28 mouse cellular contexts compared by ENCODE assay signal in genomic region chr11:49625863-49626262, GRCm38 (mm10). TPM values are rescaled to one million over a fixed set of nuclear protein-coding genes. Genes with fewer than 3 reads are reported as not detected.
DNase-seq lines count a peak whose midpoint lies in the region; ATAC-seq and TF ChIP-seq lines count a peak whose summit lies in the region.
"Had no signal": no experiment of that assay in that cellular context is flagged by ENCODE, and none has a peak within 500 bp of the region (broad histone marks: within the 10 kb centered on the region; RNA-seq: fewer than 3 reads in every experiment).

No protein-coding gene starts in this region.

- no peak overlapping the region for H3K4me2 ChIP-seq in forebrain, postnatal 0 days (ENCODE audit: low read depth)
- no peak overlapping the region for H3K4me2 ChIP-seq in forebrain, embryonic 16.5 days (ENCODE audit: low read length)
- H3K4me2 ChIP-seq: embryonic facial prominence, embryonic 13.5 days; heart, embryonic 11.5 days; hindbrain, embryonic 12.5 days; liver, embryonic 13.5 days had no signal

- no peak for ATAC-seq in forebrain, postnatal 0 days
- ATAC-seq in forebrain, embryonic 16.5 days = no peak
- ATAC-seq: activated CD4-positive, CD25-positive, alpha-beta regulatory T cell, adult 4 months; CD4-positive, CD25-positive, alpha-beta regulatory T cell, adult 4 months; forebrain, embryonic 14.5 days had no signal

- H3K36me3 ChIP-seq in forebrain, postnatal 0 days (ENCODE audit: insufficient read depth) = no peaks in the 10 kb centered on the region
- H3K36me3 ChIP-seq in forebrain, embryonic 16.5 days (ENCODE audit: control insufficient read depth, insufficient read depth) = no peaks in the 10 kb centered on the region
- H3K36me3 ChIP-seq: embryonic facial prominence, embryonic 13.5 days; hindbrain, embryonic 12.5 days; liver, embryonic 13.5 days had no signal

- H3K4me3 ChIP-seq in forebrain, postnatal 0 days (ENCODE audit: low read depth, low read length) = no peak overlapping the region
- H3K4me3 ChIP-seq in forebrain, embryonic 16.5 days (replicated peaks; ENCODE audit: low read length) = no peak overlapping the region
- H3K4me3 ChIP-seq in left cerebral cortex, adult 2 months = no peak overlapping the region
- H3K4me3 ChIP-seq: embryonic facial prominence, embryonic 13.5 days; hindbrain, embryonic 12.5 days; liver, embryonic 13.5 days; megakaryocyte, embryonic 14.5 days had no signal

- H3K9ac ChIP-seq in forebrain, postnatal 0 days = no peak overlapping the region
- H3K9ac ChIP-seq in forebrain, embryonic 16.5 days (replicated peaks; ENCODE audit: low read depth, low read length) = no peak overlapping the region
- H3K9ac ChIP-seq: embryonic facial prominence, embryonic 13.5 days; hindbrain, embryonic 12.5 days; liver, embryonic 13.5 days had no signal

- no peaks in the 10 kb centered on the region for H3K4me1 ChIP-seq in forebrain, postnatal 0 days (ENCODE audit: insufficient read depth)
- H3K4me1 ChIP-seq in forebrain, embryonic 16.5 days (replicated peaks; ENCODE audit: control insufficient read depth, insufficient read depth, low read length) = no peaks in the 10 kb centered on the region
- H3K4me1 ChIP-seq: embryonic facial prominence, embryonic 13.5 days; hindbrain, embryonic 12.5 days had no signal

- no peak overlapping the region for H3K27ac ChIP-seq in forebrain, postnatal 0 days (ENCODE audit: low read depth, low read length)
- no peak overlapping the region for H3K27ac ChIP-seq in forebrain, embryonic 16.5 days (ENCODE audit: low read length)
- no peak overlapping the region for H3K27ac ChIP-seq in left cerebral cortex, adult 2 months
- H3K27ac ChIP-seq: embryonic facial prominence, embryonic 13.5 days; hindbrain, embryonic 12.5 days; liver, embryonic 13.5 days; stomach, postnatal 0 days had no signal

- H3K27me3 ChIP-seq in forebrain, postnatal 0 days (ENCODE audit: insufficient read depth, low read length) = no peaks in the 10 kb centered on the region
- H3K27me3 ChIP-seq in forebrain, embryonic 16.5 days (replicated peaks; ENCODE audit: control insufficient read depth, insufficient read depth, low read length) = no peaks in the 10 kb centered on the region
- H3K27me3 ChIP-seq: hindbrain, embryonic 12.5 days had no signal

- TF ChIP-seq CTCF in forebrain, postnatal 0 days (IDR thresholded peaks at IDR 0.05; ENCODE audit: low read depth) = peak; percentile 30; the same call in 1 of the 2 replicates
- TF ChIP-seq CTCF in left cerebral cortex, adult 2 months (IDR thresholded peaks at IDR 0.05) = peak; percentile 19

- intact Hi-C loops in left cerebral cortex, adult 2 months (cut with DNase I) = no loop called here
- intact Hi-C loops in left cerebral cortex, postnatal 25 days (cut with DNase I) = no loop called here

- WGBS in forebrain, postnatal 0 days = 65% methylated on average over 15 of the region's 15 CpGs
- 65% methylated on average over 15 of the region's 15 CpGs for WGBS in forebrain, embryonic 16.5 days

- no peaks in the 10 kb centered on the region for H3K9me3 ChIP-seq in forebrain, postnatal 0 days (ENCODE audit: low read length)
- no peaks in the 10 kb centered on the region for H3K9me3 ChIP-seq in forebrain, embryonic 16.5 days (ENCODE audit: control insufficient read depth, low read length)
- H3K9me3 ChIP-seq: embryonic facial prominence, embryonic 13.5 days; hindbrain, embryonic 12.5 days; liver, embryonic 13.5 days; megakaryocyte, embryonic 14.5 days had no signal

- no peak for DNase-seq in forebrain, postnatal 0 days
- DNase-seq in left cerebral cortex, adult 2 months (ENCODE audit: extremely low spot score in 1 of 2, low spot score in 2 of 2) = no peak
- no peak for DNase-seq in left cerebral cortex, postnatal 25 days (ENCODE audit: low spot score in 2 of 2)
- DNase-seq in thymus, postnatal 4 days = peak; percentile 38
- DNase-seq in thymus, postnatal 36 days = no peak
- no peak for DNase-seq in spleen, postnatal 14 days (ENCODE audit: low spot score in 2 of 2)
- no peak for DNase-seq in right cerebral cortex, postnatal 14 days
- DNase-seq: adrenal gland, postnatal 10 days; cerebellum, adult 9-11 months; gastrocnemius, postnatal 36 days; heart, postnatal 10 days; kidney, adult 11 months; kidney, postnatal 10 days; liver, embryonic 13.5 days; lung, postnatal 14 days; right cerebral cortex, postnatal 4 days had no signal

RNA-seq across cellular contexts. Expression of gene Flt4, which starts 16.8 kb away (rescaled TPM):
- total RNA-seq in forebrain, postnatal 0 days (2014; rRNA removed) = 2.2 and 2.9 TPM in 2 replicates
- polyA plus RNA-seq in forebrain, postnatal 0 days (2015; fragmentation: Nextera tagmentation; extraction: Ambion mirVana) = 1.0 and 1.1 TPM in 2 replicates
- polyA plus RNA-seq in forebrain, embryonic 16.5 days (2015; fragmentation: Nextera tagmentation; extraction: Ambion mirVana) = 1.4 and 1.7 TPM in 2 replicates
- 1 to 10 TPM; 2.4 TPM for total RNA-seq in left cerebral cortex, adult 2 months (2021)
- total RNA-seq in left cerebral cortex, postnatal 25 days (2021) = 1 to 10 TPM; 2.3 to 2.6 TPM
- polyA plus RNA-seq: activated CD4-positive, CD25-positive, alpha-beta regulatory T cell, adult 4 months; CD4-positive, CD25-positive, alpha-beta regulatory T cell, adult 4 months had no signal

RNA-seq across cellular contexts. Expression of gene Scgb3a1, which starts 37.5 kb away (rescaled TPM):
- 2.7 TPM in 1 of 2 replicates, not detected in the other for total RNA-seq in forebrain, postnatal 0 days (2014; rRNA removed)
- polyA plus RNA-seq in forebrain, postnatal 0 days (2015; fragmentation: Nextera tagmentation; extraction: Ambion mirVana) = 0.44 TPM in 1 of 2 replicates, not detected in the other
- not detected in 2 replicates for polyA plus RNA-seq in forebrain, embryonic 16.5 days (2015; fragmentation: Nextera tagmentation; extraction: Ambion mirVana)
- total RNA-seq in left cerebral cortex, adult 2 months (2021) = not detected
- under 1 TPM in 1 of 2 experiments, not detected in 1; 0.78 TPM for total RNA-seq in left cerebral cortex, postnatal 25 days (2021)
- total RNA-seq: adrenal gland, postnatal 10 days; gastrocnemius, postnatal 36 days; layer of hippocampus, adult 18-20 months; left cerebral cortex, adult 18-20 months had no signal
- polyA plus RNA-seq: embryonic facial prominence, embryonic 13.5 days; forebrain, embryonic 14.5 days; hindbrain, embryonic 12.5 days; limb, embryonic 11.5 days; liver, embryonic 13.5 days had no signal
